Mouse (Mus musculus): ENCODE data around the gene Smtnl1. TPM values are rescaled to one million over a fixed set of nuclear protein-coding genes. Genes with fewer than 3 reads are reported as not detected.

Gene Smtnl1
- polyA plus RNA-seq, 1 experiment from 2014 or later: not detected

DNA sequence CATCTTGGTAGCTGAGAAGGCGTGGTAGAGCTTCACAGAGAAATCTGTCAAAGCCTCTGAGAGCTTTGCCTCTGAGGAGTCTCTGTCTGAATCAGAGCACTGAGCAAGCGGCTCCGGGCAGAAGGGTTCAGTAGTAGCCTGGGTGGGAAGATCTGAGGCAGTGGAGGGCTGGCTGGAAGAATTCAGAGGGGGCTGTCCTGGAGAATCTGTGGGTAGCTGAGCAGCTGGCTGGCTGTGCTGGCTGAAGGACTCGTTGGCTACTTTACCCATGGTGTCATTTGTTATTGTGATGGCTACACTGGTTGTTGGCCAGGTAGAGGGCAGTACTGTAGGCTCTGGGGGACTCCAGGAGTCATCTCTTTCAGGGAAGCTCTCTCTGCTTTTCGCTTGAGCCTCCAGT lies 49.3 kb downstream of the Smtnl1 start:
- H3K9ac ChIP-seq (ENCODE audit: low read depth, low read length): no peak overlapping the region
- whole genome bisulfite sequencing: 85% methylated on average over 5 of the region's 5 CpGs
- H3K36me3 ChIP-seq (ENCODE audit: control insufficient read depth, insufficient read depth, low read length): no peaks in the 10 kb centered on the region
- ATAC-seq (ENCODE audit: low FRiP score) (no peak), DNase-seq (ENCODE audit: low spot score) (no peak)
- no peak overlapping the region for H3K27ac ChIP-seq (ENCODE audit: low read depth, low read length)
- H3K4me3 ChIP-seq (ENCODE audit: low read depth, low read length): no peak overlapping the region
- no peaks in the 10 kb centered on the region for H3K9me3 ChIP-seq (ENCODE audit: control insufficient read depth, low read length)
- no peak overlapping the region for H3K4me2 ChIP-seq (replicated peaks; ENCODE audit: low read depth, low read length)
- H3K4me1 ChIP-seq (replicated peaks; ENCODE audit: control insufficient read depth, insufficient read depth, low read length): 0 out of 2 replicates have a peak, but pooled peaks cover 3% of the 10 kb centered on the region
- H3K27me3 ChIP-seq (ENCODE audit: control insufficient read depth, insufficient read depth, low read length): no peaks in the 10 kb centered on the region

DNA sequence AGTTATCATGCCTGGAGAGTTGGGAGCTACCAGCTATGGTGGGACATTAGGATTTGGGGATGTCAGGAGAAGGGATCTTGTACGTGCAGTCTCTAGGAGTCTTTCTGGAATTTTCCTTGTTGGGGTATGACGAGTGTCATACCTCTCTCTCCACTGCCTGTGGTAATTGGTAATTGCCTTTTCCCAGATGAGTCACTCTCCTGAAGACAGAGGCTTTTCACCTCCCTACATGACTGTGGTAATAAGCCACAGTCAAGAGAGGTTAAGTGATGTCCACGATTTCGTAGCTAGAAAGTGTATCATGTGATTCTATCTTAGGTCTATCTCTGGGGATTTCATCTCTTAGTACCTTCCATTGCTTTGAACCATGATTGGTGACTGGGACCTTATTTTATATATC lies 50.0 kb downstream of the Smtnl1 start:
- H3K4me3 ChIP-seq (ENCODE audit: low read depth, low read length): no peak overlapping the region
- no peak for ATAC-seq (ENCODE audit: low FRiP score)
- H3K27me3 ChIP-seq (ENCODE audit: control insufficient read depth, insufficient read depth, low read length): no peaks in the 10 kb centered on the region
- no peak overlapping the region for H3K27ac ChIP-seq (ENCODE audit: low read depth, low read length)
- H3K36me3 ChIP-seq (ENCODE audit: control insufficient read depth, insufficient read depth, low read length): no peaks in the 10 kb centered on the region
- H3K9ac ChIP-seq (ENCODE audit: low read depth, low read length): no peak overlapping the region
- DNase-seq (ENCODE audit: low spot score): no peak
- H3K4me2 ChIP-seq (replicated peaks; ENCODE audit: low read depth, low read length): no peak overlapping the region
- no peaks in the 10 kb centered on the region for H3K9me3 ChIP-seq (ENCODE audit: control insufficient read depth, low read length)
- 87% methylated on average over 4 of the region's 4 CpGs for WGBS
- 0 out of 2 replicates have a peak, but pooled peaks cover 3% of the 10 kb centered on the region for H3K4me1 ChIP-seq (replicated peaks; ENCODE audit: control insufficient read depth, insufficient read depth, low read length)

DNA sequence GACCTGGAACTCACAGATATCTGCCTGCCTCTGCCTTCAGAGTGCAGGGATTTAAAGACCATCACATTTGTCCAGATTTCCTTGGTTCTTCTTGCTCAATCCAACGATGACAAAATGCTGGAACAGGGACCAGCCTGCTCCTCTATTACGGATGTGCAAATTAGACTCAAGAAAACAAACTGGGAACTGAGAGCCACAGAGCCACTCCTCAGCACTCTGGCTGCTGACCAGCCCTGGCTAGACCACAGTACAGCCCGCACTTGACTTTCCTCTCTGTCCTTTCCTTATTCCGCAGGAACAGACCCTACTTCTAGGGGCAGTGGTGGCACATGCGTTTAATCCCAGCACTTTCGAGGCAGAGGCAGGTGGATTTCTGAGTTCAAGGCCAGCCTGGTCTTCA lies 52.0 kb downstream of the Smtnl1 start:
- WGBS: 83% methylated on average over 6 of the region's 6 CpGs
- no peak for ATAC-seq (ENCODE audit: low FRiP score)

DNA sequence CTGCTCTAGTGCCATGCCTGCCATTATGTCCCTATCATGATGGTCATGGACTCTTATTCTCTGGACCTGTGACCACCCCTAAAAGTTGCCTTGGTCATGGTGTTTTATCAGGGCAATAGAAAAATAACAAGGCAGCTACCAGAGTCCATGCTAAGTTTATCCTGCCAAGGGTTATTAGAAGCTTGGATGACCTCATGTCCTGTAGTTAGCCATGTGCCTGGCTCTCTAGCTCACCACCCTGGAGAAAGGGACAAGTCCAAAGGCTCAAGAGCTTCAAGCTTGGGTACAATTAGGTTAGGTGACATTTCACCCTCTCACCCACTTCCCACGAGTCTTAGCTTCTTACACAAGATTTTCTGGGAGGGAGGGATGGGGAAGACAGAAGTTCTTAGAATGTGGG lies 59.6 kb downstream of the Smtnl1 start:
- Histone ChIP-seq H3K9me3 (ENCODE audit: control insufficient read depth, low read length) (no peaks in the 10 kb centered on the region), H3K27ac (ENCODE audit: low read depth, low read length) (no peak overlapping the region), H3K36me3 (ENCODE audit: control insufficient read depth, insufficient read depth, low read length) (no peaks in the 10 kb centered on the region), H3K27me3 (ENCODE audit: control insufficient read depth, insufficient read depth, low read length) (no peaks in the 10 kb centered on the region), H3K4me2 (replicated peaks; ENCODE audit: low read depth, low read length) (no peak overlapping the region), H3K4me3 (ENCODE audit: low read depth, low read length) (no peak overlapping the region), H3K4me1 (replicated peaks; ENCODE audit: control insufficient read depth, insufficient read depth, low read length) (no peaks in the 10 kb centered on the region), H3K9ac (ENCODE audit: low read depth, low read length) (no peak overlapping the region)
- WGBS: 45% methylated on average over 1 of the region's 1 CpGs
- DNase-seq (ENCODE audit: low spot score) (no peak), ATAC-seq (ENCODE audit: low FRiP score) (no peak)

More for the DNA sequence above, 52.0 kb downstream of the Smtnl1 start:
- no peaks in the 10 kb centered on the region for H3K9me3 ChIP-seq (ENCODE audit: control insufficient read depth, low read length)
- H3K4me3 ChIP-seq (ENCODE audit: low read depth, low read length): no peak overlapping the region
- no peak overlapping the region for H3K9ac ChIP-seq (ENCODE audit: low read depth, low read length)
- 0 out of 2 replicates have a peak, but pooled peaks cover 3% of the 10 kb centered on the region for H3K4me1 ChIP-seq (replicated peaks; ENCODE audit: control insufficient read depth, insufficient read depth, low read length)
- no peaks in the 10 kb centered on the region for H3K27me3 ChIP-seq (ENCODE audit: control insufficient read depth, insufficient read depth, low read length)
- H3K27ac ChIP-seq (ENCODE audit: low read depth, low read length): no peak overlapping the region
- H3K36me3 ChIP-seq (ENCODE audit: control insufficient read depth, insufficient read depth, low read length): no peaks in the 10 kb centered on the region
- no peak overlapping the region for H3K4me2 ChIP-seq (replicated peaks; ENCODE audit: low read depth, low read length)
- DNase-seq (ENCODE audit: low spot score): no peak

- H3K4me2 ChIP-seq (replicated peaks; ENCODE audit: low read depth, low read length): no peak overlapping the region
- no peaks in the 10 kb centered on the region for H3K9me3 ChIP-seq (ENCODE audit: control insufficient read depth, low read length)
- WGBS: 50% methylated on average over 4 of the region's 4 CpGs
- H3K4me3 ChIP-seq (ENCODE audit: low read depth, low read length): no peak overlapping the region
- H3K4me1 ChIP-seq (replicated peaks; ENCODE audit: control insufficient read depth, insufficient read depth, low read length): no peaks in the 10 kb centered on the region
- DNase-seq (ENCODE audit: low spot score): no peak
- no peak overlapping the region for H3K9ac ChIP-seq (ENCODE audit: low read depth, low read length)
- H3K27me3 ChIP-seq (ENCODE audit: control insufficient read depth, insufficient read depth, low read length): no peaks in the 10 kb centered on the region
- no peak for ATAC-seq (ENCODE audit: low FRiP score)
- no peak overlapping the region for H3K27ac ChIP-seq (ENCODE audit: low read depth, low read length)
- H3K36me3 ChIP-seq (ENCODE audit: control insufficient read depth, insufficient read depth, low read length): no peaks in the 10 kb centered on the region
Observed at GRCm38 (mm10) chr2:84762295-84762694, 60.2 kb downstream of the Smtnl1 start.

DNA sequence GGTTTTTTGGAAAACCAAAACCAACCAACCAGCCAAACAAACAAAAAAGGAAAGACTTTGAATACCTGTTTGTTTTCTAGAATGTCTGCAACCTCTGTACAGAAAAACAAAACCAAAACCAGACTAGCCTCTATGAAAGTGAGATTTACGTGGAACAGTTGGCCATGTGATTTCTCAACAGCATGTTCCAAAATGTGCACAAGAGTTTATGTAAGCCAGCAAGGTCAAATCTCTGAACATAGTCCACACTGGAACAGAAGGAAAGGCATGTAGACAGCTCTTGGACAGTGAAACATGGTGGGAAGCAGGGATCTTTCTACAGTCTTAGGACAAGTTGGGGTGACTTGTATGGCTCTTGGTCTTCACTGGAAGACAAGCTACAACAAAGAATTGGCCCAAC lies 60.6 kb downstream of the Smtnl1 start:
- ATAC-seq (ENCODE audit: low FRiP score) (no peak), DNase-seq (ENCODE audit: low spot score) (no peak)
- no peaks in the 10 kb centered on the region for H3K36me3 ChIP-seq (ENCODE audit: control insufficient read depth, insufficient read depth, low read length)
- no peaks in the 10 kb centered on the region for H3K4me1 ChIP-seq (replicated peaks; ENCODE audit: control insufficient read depth, insufficient read depth, low read length)
- H3K4me3 ChIP-seq (ENCODE audit: low read depth, low read length): no peak overlapping the region
- H3K27ac ChIP-seq (ENCODE audit: low read depth, low read length): no peak overlapping the region
- no peaks in the 10 kb centered on the region for H3K27me3 ChIP-seq (ENCODE audit: control insufficient read depth, insufficient read depth, low read length)
- no peak overlapping the region for H3K9ac ChIP-seq (ENCODE audit: low read depth, low read length)
- WGBS: 88% methylated on average over 1 of the region's 1 CpGs
- no peak overlapping the region for H3K4me2 ChIP-seq (replicated peaks; ENCODE audit: low read depth, low read length)
- H3K9me3 ChIP-seq (ENCODE audit: control insufficient read depth, low read length): no peaks in the 10 kb centered on the region

DNA sequence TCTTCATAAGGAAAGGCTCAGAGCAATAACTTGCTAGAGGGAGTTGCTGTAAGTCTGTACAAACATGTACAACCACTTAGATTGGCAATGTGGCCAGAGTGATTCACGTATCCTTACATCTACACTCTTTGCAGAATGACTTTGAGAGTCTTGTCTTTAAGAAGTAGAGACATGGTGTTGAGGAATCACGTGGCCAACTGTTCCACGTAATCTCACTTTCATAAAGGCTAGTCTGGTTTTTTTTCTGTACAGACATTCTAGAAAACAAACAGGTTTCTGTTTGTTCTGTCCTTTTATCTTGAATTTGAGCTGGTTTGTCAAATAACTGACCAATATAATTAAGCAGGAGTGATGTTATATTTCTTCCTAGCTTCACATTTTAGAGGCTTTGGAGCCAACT lies 61.1 kb downstream of the Smtnl1 start:
- H3K4me1 ChIP-seq (replicated peaks; ENCODE audit: control insufficient read depth, insufficient read depth, low read length): no peaks in the 10 kb centered on the region
- WGBS: 90% methylated on average over 3 of the region's 3 CpGs
- H3K4me2 ChIP-seq (replicated peaks; ENCODE audit: low read depth, low read length): no peak overlapping the region
- H3K36me3 ChIP-seq (ENCODE audit: control insufficient read depth, insufficient read depth, low read length): no peaks in the 10 kb centered on the region
- no peak for ATAC-seq (ENCODE audit: low FRiP score)
- H3K9me3 ChIP-seq (ENCODE audit: control insufficient read depth, low read length): no peaks in the 10 kb centered on the region
- DNase-seq (ENCODE audit: low spot score): no peak
- no peak overlapping the region for H3K4me3 ChIP-seq (ENCODE audit: low read depth, low read length)
- no peaks in the 10 kb centered on the region for H3K27me3 ChIP-seq (ENCODE audit: control insufficient read depth, insufficient read depth, low read length)
- H3K27ac ChIP-seq (ENCODE audit: low read depth, low read length): no peak overlapping the region
- H3K9ac ChIP-seq (ENCODE audit: low read depth, low read length): no peak overlapping the region

Other genes with a start within 250 kb of the Smtnl1 start
- 37.3 and 44.7 TPM in 2 replicates for gene Ctnnd1, start 171.9 kb downstream of the Smtnl1 start, polyA plus RNA-seq (2014; fragmentation: Nextera tagmentation; extraction: Ambion mirVana)
- gene Btbd18, start 163.6 kb downstream of the Smtnl1 start, polyA plus RNA-seq (2014; fragmentation: Nextera tagmentation; extraction: Ambion mirVana): 0.20 and 0.27 TPM in 2 replicates
- 396 and 408 TPM in 2 replicates for gene Selenoh, start 151.9 kb downstream of the Smtnl1 start, polyA plus RNA-seq (2014; fragmentation: Nextera tagmentation; extraction: Ambion mirVana)
- gene Gm28635, start 144.6 kb downstream of the Smtnl1 start, polyA plus RNA-seq (2014; fragmentation: Nextera tagmentation; extraction: Ambion mirVana): not detected in 2 replicates
- 65.2 and 66.3 TPM in 2 replicates for gene Med19, start 144.2 kb downstream of the Smtnl1 start, polyA plus RNA-seq (2014; fragmentation: Nextera tagmentation; extraction: Ambion mirVana)
- 185 and 190 TPM in 2 replicates for gene Tmx2, start 143.5 kb downstream of the Smtnl1 start, polyA plus RNA-seq (2014; fragmentation: Nextera tagmentation; extraction: Ambion mirVana)
- 22.5 and 30.1 TPM in 2 replicates for gene Zdhhc5, start 107.5 kb downstream of the Smtnl1 start, polyA plus RNA-seq (2014; fragmentation: Nextera tagmentation; extraction: Ambion mirVana)
- gene Clp1, start 95.3 kb downstream of the Smtnl1 start, polyA plus RNA-seq (2014; fragmentation: Nextera tagmentation; extraction: Ambion mirVana): 44.3 and 53.9 TPM in 2 replicates
- gene Ypel4, start 88.6 kb downstream of the Smtnl1 start, polyA plus RNA-seq (2014; fragmentation: Nextera tagmentation; extraction: Ambion mirVana): 13.7 and 16.4 TPM in 2 replicates
- gene Gm19426, start 79.0 kb downstream of the Smtnl1 start, polyA plus RNA-seq (2014; fragmentation: Nextera tagmentation; extraction: Ambion mirVana): 7.1 TPM in 2 replicates
- gene Serping1, start 47.2 kb downstream of the Smtnl1 start, polyA plus RNA-seq (2014; fragmentation: Nextera tagmentation; extraction: Ambion mirVana): 38.0 and 46.1 TPM in 2 replicates
- 39.7 and 42.1 TPM in 2 replicates for gene Ube2l6, start 23.8 kb downstream of the Smtnl1 start, polyA plus RNA-seq (2014; fragmentation: Nextera tagmentation; extraction: Ambion mirVana)
- gene Timm10, start 4.3 kb upstream of the Smtnl1 start, polyA plus RNA-seq (2014; fragmentation: Nextera tagmentation; extraction: Ambion mirVana): 43.1 and 44.2 TPM in 2 replicates
- gene Slc43a1, start 16.2 kb upstream of the Smtnl1 start, polyA plus RNA-seq (2014; fragmentation: Nextera tagmentation; extraction: Ambion mirVana): 14.5 and 19.6 TPM in 2 replicates
- gene Rtn4rl2, start 64.1 kb upstream of the Smtnl1 start, polyA plus RNA-seq (2014; fragmentation: Nextera tagmentation; extraction: Ambion mirVana): 1.9 and 2.8 TPM in 2 replicates
- 25.5 and 27.0 TPM in 2 replicates for gene Slc43a3, start 113.9 kb upstream of the Smtnl1 start, polyA plus RNA-seq (2014; fragmentation: Nextera tagmentation; extraction: Ambion mirVana)
- 1.3 TPM in 1 of 2 replicates, not detected in the other for gene Prg2, start 157.8 kb upstream of the Smtnl1 start, polyA plus RNA-seq (2014; fragmentation: Nextera tagmentation; extraction: Ambion mirVana)
- not detected in 2 replicates for gene Prg3, start 165.6 kb upstream of the Smtnl1 start, polyA plus RNA-seq (2014; fragmentation: Nextera tagmentation; extraction: Ambion mirVana)
- gene Ssrp1, start 214.6 kb upstream of the Smtnl1 start, polyA plus RNA-seq (2014; fragmentation: Nextera tagmentation; extraction: Ambion mirVana): 306 and 340 TPM in 2 replicates
- gene P2rx3, start 214.8 kb upstream of the Smtnl1 start, polyA plus RNA-seq (2014; fragmentation: Nextera tagmentation; extraction: Ambion mirVana): 7.1 and 11.0 TPM in 2 replicates
- gene Tnks1bp1, start 225.4 kb upstream of the Smtnl1 start, polyA plus RNA-seq (2014; fragmentation: Nextera tagmentation; extraction: Ambion mirVana): 10.4 and 11.8 TPM in 2 replicates

All from hindbrain, embryonic 11.5 days (tissue).